Mouse (Mus musculus): ENCODE results near the gene Camkv. TPM values are rescaled to one million over a fixed set of nuclear protein-coding genes. Genes with fewer than 3 reads are reported as not detected.

The Camkv gene
- polyA plus RNA-seq, 1 experiment from 2014 or later: 12.8 TPM

DNA sequence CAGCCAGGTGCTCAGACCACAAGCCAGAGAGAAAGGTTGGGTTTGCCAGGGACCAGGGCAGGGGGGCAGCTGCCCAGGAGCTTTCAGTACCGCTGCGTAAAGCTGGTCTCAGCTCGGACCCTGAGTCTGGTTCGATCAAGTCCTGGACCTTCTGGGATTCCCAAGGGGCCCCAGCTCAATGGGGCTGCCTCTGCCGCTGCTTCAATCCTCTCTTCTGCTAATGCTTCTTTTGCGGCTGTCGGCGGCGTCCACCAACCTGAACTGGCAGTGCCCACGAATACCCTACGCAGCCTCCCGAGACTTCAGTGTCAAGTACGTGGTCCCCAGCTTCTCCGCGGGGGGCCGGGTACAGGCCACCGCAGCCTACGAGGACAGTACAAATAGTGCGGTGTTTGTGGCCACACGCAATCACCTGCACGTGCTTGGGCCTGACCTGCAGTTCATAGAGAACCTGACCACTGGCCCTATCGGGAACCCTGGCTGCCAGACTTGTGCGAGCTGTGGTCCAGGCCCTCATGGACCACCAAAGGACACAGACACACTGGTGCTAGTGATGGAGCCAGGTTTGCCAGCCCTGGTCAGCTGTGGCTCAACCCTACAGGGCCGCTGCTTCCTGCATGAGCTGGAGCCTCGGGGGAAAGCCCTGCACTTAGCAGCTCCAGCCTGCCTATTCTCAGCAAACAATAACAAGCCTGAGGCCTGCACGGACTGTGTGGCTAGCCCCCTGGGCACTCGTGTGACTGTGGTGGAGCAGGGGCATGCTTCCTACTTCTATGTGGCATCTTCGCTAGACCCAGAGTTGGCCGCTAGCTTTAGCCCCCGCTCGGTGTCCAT lies 28.3 kb upstream of the Camkv start:
- Histone ChIP-seq H3K4me3 (peak overlapping the region; percentile 32), H3K4me1 (peaks cover 15% of the 10 kb centered on the region), H3K27ac (replicated peaks) (no peak overlapping the region), H3K9me3 (no peaks in the 10 kb centered on the region), H3K27me3 (peaks cover 45% of the 10 kb centered on the region), H3K36me3 (no peaks in the 10 kb centered on the region), H3K4me2 (replicated peaks) (peak overlapping the region; percentile 57), H3K9ac (replicated peaks) (peak overlapping the region; percentile 55)
- ATAC-seq (ENCODE audit: low FRiP score, low read depth): no peak
- 45% methylated on average over 31 of the region's 31 CpGs for WGBS

DNA sequence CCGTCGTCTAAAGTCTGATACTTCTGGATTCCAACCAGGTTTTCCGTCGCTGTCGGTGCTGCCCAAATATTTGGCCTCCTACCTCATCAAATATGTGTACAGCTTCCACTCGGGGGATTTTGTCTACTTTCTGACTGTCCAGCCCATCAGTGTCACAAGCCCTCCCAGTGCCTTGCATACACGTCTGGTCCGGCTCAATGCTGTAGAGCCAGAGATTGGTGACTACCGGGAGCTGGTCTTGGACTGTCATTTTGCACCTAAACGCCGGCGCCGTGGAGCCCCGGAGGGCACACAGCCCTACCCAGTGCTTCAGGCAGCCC lies 27.7 kb upstream of the Camkv start:
- WGBS: 76% methylated on average over 14 of the region's 14 CpGs

GRCm38 (mm10) chr9:107908410-107909158 lies 26.9 kb upstream of the Camkv start:
- WGBS: 36% methylated on average over 18 of the region's 18 CpGs
- Histone ChIP-seq H3K4me2 (replicated peaks) (no peak overlapping the region), H3K4me3 (no peak overlapping the region), H3K9me3 (no peaks in the 10 kb centered on the region), H3K27me3 (peaks cover 37% of the 10 kb centered on the region), H3K9ac (replicated peaks) (no peak overlapping the region), H3K4me1 (peaks cover 15% of the 10 kb centered on the region), H3K27ac (replicated peaks) (no peak overlapping the region), H3K36me3 (no peaks in the 10 kb centered on the region)
- no peak for ATAC-seq (ENCODE audit: low FRiP score, low read depth)

More for the DNA sequence above, 27.7 kb upstream of the Camkv start:
- no peak overlapping the region for H3K27ac ChIP-seq (replicated peaks)
- no peak overlapping the region for H3K9ac ChIP-seq (replicated peaks)
- no peaks in the 10 kb centered on the region for H3K9me3 ChIP-seq
- H3K36me3 ChIP-seq: no peaks in the 10 kb centered on the region
- no peak overlapping the region for H3K4me2 ChIP-seq (replicated peaks)
- no peak overlapping the region for H3K4me3 ChIP-seq
- peaks cover 15% of the 10 kb centered on the region for H3K4me1 ChIP-seq
- peaks cover 39% of the 10 kb centered on the region for H3K27me3 ChIP-seq
- ATAC-seq (ENCODE audit: low FRiP score, low read depth): no peak

DNA sequence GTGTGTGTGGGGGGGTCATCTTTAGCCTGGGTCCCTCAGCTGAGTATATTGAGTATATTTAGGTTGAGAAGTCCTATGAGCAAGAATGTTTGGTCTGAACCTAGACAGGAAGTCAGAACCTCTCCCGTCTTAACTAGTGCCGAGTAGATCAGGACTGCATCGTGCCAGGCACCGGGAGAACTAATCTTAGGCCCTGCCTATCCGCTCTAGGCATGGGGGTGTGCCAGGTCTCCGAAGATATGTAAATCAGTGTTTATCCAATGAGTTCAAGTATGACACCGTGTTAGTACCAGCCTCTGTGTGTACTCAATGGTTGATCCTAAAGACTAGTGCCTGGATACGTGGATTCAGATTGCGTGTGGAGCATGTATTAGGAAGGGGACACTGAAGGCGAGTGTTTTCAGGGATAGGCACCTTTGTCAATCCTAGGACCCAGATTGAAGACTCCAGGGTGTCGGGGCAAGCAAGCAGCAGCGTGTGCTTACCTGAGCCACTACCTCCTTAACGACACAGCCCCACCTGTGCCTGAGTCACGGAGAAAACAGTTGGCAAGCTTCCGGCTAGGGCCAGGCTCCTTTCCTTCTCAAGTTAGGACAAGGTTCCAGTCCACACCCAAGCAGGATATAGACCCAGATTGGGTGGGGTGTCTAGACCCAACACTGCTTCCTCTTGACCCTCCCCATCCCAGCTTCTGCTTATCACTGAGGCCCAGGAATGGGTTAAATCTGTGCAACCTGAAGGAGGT lies 25.3 kb upstream of the Camkv start:
- H3K9me3 ChIP-seq: no peaks in the 10 kb centered on the region
- H3K27me3 ChIP-seq: peaks cover 32% of the 10 kb centered on the region
- H3K27ac ChIP-seq (replicated peaks): no peak overlapping the region
- H3K4me1 ChIP-seq: peaks cover 15% of the 10 kb centered on the region
- no peaks in the 10 kb centered on the region for H3K36me3 ChIP-seq
- no peak overlapping the region for H3K4me2 ChIP-seq (replicated peaks)
- no peak overlapping the region for H3K4me3 ChIP-seq
- no peak overlapping the region for H3K9ac ChIP-seq (replicated peaks)
- no peak for ATAC-seq (ENCODE audit: low FRiP score, low read depth)
- WGBS: 87% methylated on average over 15 of the region's 15 CpGs

GRCm38 (mm10) chr9:107914764-107915420 lies 20.6 kb upstream of the Camkv start:
- H3K27ac ChIP-seq (replicated peaks): no peak overlapping the region
- H3K9ac ChIP-seq (replicated peaks): no peak overlapping the region

GRCm38 (mm10) chr9:107917895-107918608 lies 17.4 kb upstream of the Camkv start:
- Histone ChIP-seq H3K9me3 (no peaks in the 10 kb centered on the region), H3K9ac (replicated peaks) (no peak overlapping the region), H3K36me3 (no peaks in the 10 kb centered on the region), H3K4me3 (no peak overlapping the region), H3K27me3 (peaks cover 11% of the 10 kb centered on the region; the same call in 1 of the 2 replicates), H3K4me2 (replicated peaks) (0 out of 2 replicates have a peak overlapping the region, but pooled peaks have one; percentile 4), H3K27ac (replicated peaks) (no peak overlapping the region), H3K4me1 (peaks cover 8% of the 10 kb centered on the region; the same call in 1 of the 2 replicates)
- WGBS: 37% methylated on average over 13 of the region's 13 CpGs
- peak; percentile 41; the same call in 1 of the 2 replicates for ATAC-seq (ENCODE audit: low FRiP score, low read depth)

More at GRCm38 (mm10) chr9:107914764-107915420, 20.6 kb upstream of the Camkv start:
- H3K9me3 ChIP-seq: no peaks in the 10 kb centered on the region
- no peaks in the 10 kb centered on the region for H3K36me3 ChIP-seq
- H3K4me2 ChIP-seq (replicated peaks): no peak overlapping the region
- peaks cover 11% of the 10 kb centered on the region; the same call in 1 of the 2 replicates for H3K27me3 ChIP-seq
- peaks cover 8% of the 10 kb centered on the region; the same call in 1 of the 2 replicates for H3K4me1 ChIP-seq
- ATAC-seq (ENCODE audit: low FRiP score, low read depth): no peak
- 87% methylated on average over 16 of the region's 16 CpGs for WGBS
- H3K4me3 ChIP-seq: no peak overlapping the region

DNA sequence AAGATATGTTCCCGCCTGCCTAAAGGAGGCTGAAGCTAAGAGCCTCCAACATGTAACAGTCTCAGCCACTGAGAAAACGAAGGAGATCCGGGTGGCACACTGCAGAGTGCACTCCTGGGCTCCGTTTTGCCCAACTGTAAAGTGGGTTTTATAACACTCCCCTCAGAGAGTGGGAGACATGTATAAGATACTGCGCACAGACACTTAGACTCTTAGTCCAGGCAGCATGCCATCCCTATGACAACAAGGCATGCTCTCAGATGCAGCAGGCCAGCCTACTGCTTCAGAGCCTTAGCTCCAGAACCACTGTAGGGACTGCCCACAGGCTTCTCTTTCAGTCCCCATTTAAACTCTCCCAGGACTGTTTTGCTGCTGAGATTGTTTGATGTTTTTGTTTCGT lies 16.6 kb upstream of the Camkv start:
- no peak overlapping the region for H3K4me3 ChIP-seq
- no peak overlapping the region for H3K27ac ChIP-seq (replicated peaks)
- H3K36me3 ChIP-seq: no peaks in the 10 kb centered on the region
- H3K27me3 ChIP-seq: peaks cover 11% of the 10 kb centered on the region; the same call in 1 of the 2 replicates
- no peak for ATAC-seq (ENCODE audit: low FRiP score, low read depth)
- H3K9ac ChIP-seq (replicated peaks): no peak overlapping the region
- 81% methylated on average over 6 of the region's 6 CpGs for WGBS
- H3K9me3 ChIP-seq: no peaks in the 10 kb centered on the region
- H3K4me1 ChIP-seq: peaks cover 10% of the 10 kb centered on the region
- no peak overlapping the region for H3K4me2 ChIP-seq (replicated peaks)

GRCm38 (mm10) chr9:107919441-107919840 lies 16.0 kb upstream of the Camkv start:
- no peak overlapping the region for H3K4me2 ChIP-seq (replicated peaks)
- H3K27me3 ChIP-seq: peaks cover 11% of the 10 kb centered on the region; the same call in 1 of the 2 replicates
- peaks cover 14% of the 10 kb centered on the region for H3K4me1 ChIP-seq
- no peak overlapping the region for H3K27ac ChIP-seq (replicated peaks)
- WGBS: 82% methylated on average over 5 of the region's 5 CpGs
- no peaks in the 10 kb centered on the region for H3K36me3 ChIP-seq
- H3K4me3 ChIP-seq: no peak overlapping the region
- no peak overlapping the region for H3K9ac ChIP-seq (replicated peaks)
- ATAC-seq (ENCODE audit: low FRiP score, low read depth): no peak
- H3K9me3 ChIP-seq: no peaks in the 10 kb centered on the region

- Histone ChIP-seq H3K27me3 (peaks cover under 1% of the 10 kb centered on the region; the same call in 1 of the 2 replicates), H3K4me2 (replicated peaks) (no peak overlapping the region), H3K36me3 (no peaks in the 10 kb centered on the region), H3K9me3 (no peaks in the 10 kb centered on the region), H3K4me1 (peaks cover 21% of the 10 kb centered on the region), H3K27ac (replicated peaks) (no peak overlapping the region), H3K4me3 (no peak overlapping the region), H3K9ac (replicated peaks) (no peak overlapping the region)
- no peak for ATAC-seq (ENCODE audit: low FRiP score, low read depth)
- 41% methylated on average over 7 of the region's 7 CpGs for WGBS
These were observed 12.5 kb upstream of the Camkv start for GRCm38 (mm10) chr9:107923021-107923420.

DNA sequence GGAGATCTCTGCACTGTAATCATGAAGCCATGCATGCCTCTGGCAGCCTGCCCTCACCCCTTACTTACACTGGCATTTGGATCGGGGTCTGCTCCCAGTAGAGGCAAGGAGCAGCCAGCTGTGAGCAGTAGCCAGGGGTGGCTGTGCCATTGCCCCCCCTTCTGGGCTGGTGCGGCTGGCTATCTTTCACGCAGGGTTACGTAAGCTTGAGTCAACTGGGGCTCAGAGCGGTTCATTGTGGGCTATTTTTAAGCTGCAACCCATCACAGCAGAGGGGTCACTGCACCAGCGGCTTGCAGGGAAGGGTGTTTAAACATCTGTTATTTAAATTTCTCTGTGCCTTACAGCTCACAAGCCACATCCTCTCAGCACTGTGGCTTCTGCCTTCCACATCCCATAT lies 11.5 kb upstream of the Camkv start:
- H3K9me3 ChIP-seq: no peaks in the 10 kb centered on the region
- 41% methylated on average over 6 of the region's 6 CpGs for WGBS
- ATAC-seq (ENCODE audit: low FRiP score, low read depth): no peak
- H3K4me3 ChIP-seq: no peak overlapping the region
- H3K4me1 ChIP-seq: peaks cover 17% of the 10 kb centered on the region
- H3K9ac ChIP-seq (replicated peaks): no peak overlapping the region
- peaks cover 2% of the 10 kb centered on the region; the same call in 1 of the 2 replicates for H3K27me3 ChIP-seq
- peak overlapping the region; percentile 30; the same call in 1 of the 2 replicates for H3K27ac ChIP-seq (replicated peaks)
- H3K36me3 ChIP-seq: no peaks in the 10 kb centered on the region
- no peak overlapping the region for H3K4me2 ChIP-seq (replicated peaks)

DNA sequence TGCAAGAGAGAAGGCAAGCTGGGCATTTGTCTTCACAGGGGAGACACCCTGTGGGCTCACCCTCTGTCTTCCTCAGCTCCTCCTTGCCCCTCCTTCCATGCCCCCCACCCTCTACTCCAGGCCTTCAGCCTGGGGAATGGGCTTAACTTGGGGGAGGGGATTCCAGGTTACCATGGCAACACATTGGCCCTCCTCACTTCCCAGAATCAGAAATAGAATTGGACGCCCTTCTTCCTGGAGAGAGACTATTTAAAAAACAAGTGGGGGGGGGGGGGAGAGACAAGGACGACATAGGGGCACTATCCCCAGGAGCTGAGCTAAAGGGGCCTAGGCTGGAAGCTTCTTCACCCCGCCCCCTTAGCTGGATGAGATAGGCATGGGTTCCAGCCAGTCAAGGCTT lies 10.2 kb upstream of the Camkv start:
- no peak overlapping the region; the same call in 1 of the 2 replicates for H3K27ac ChIP-seq (replicated peaks)
- peak; percentile 34; the same call in 1 of the 2 replicates for ATAC-seq (ENCODE audit: low FRiP score, low read depth)
- no peaks in the 10 kb centered on the region for H3K36me3 ChIP-seq
- H3K4me1 ChIP-seq: peaks cover 17% of the 10 kb centered on the region
- no peak overlapping the region for H3K9ac ChIP-seq (replicated peaks)
- H3K9me3 ChIP-seq: no peaks in the 10 kb centered on the region
- peaks cover 2% of the 10 kb centered on the region; the same call in 1 of the 2 replicates for H3K27me3 ChIP-seq
- H3K4me2 ChIP-seq (replicated peaks): no peak overlapping the region
- no peak overlapping the region for H3K4me3 ChIP-seq
- 31% methylated on average over 2 of the region's 3 CpGs for WGBS

Data from midbrain, embryonic 12.5 days (tissue).